Mouse (Mus musculus) G1E (cell line): ENCODE results near the gene Crtc1. TPM values are rescaled to one million over a fixed set of nuclear protein-coding genes. Genes with fewer than 3 reads are reported as not detected.

Experiments
- ATAC-seq: 2 replicates; pipeline ENCODE4 v1.8.0; 2016; ENCODE audit warnings: mild to moderate bottlenecking; ENCODE audit not compliant: insufficient number of reproducible peaks, poor library complexity, low FRiP score, severe bottlenecking; ENCODE audit errors: extremely low read depth
- DNase-seq: peaks from one replicate; pipeline ENCODE4 v3.0.0; 2012; ENCODE audit warnings: low spot score
- H3K27me3 ChIP-seq: 2 replicates; pipeline ENCODE4 v1.6.1; 2012; ENCODE audit warnings: mild to moderate bottlenecking, low read length, inconsistent platforms; ENCODE audit not compliant: insufficient read depth
- H3K36me3 ChIP-seq: replicated peaks from 2 replicates; pipeline ENCODE3; 2012; ENCODE audit warnings: mild to moderate bottlenecking, inconsistent platforms
- H3K4me1 ChIP-seq: 2 replicates; pipeline ENCODE4 v1.6.1; 2012; ENCODE audit warnings: low read depth, low read length, inconsistent platforms, mixed read lengths; ENCODE audit not compliant: insufficient read depth
- H3K4me3 ChIP-seq: 2 replicates; pipeline ENCODE4 v1.5.1; 2012; ENCODE audit warnings: low read depth, mild to moderate bottlenecking, inconsistent platforms, low read length, moderate library complexity, mixed read lengths
- H3K9me3 ChIP-seq: replicated peaks from 2 replicates; pipeline ENCODE4 v1.6.1; 2012; ENCODE audit warnings: inconsistent platforms
- CTCF ChIP-seq: IDR thresholded peaks from 2 replicates; pipeline ENCODE4 v1.5.1; 2012; ENCODE audit warnings: low read depth, low read length, inconsistent platforms, mixed read lengths
- GATA1 ChIP-seq: IDR thresholded peaks from 2 replicates; pipeline ENCODE4 v1.6.1; 2012; ENCODE audit warnings: borderline replicate concordance, low read length, inconsistent platforms, mixed read lengths
- GATA2 ChIP-seq: IDR thresholded peaks from 2 replicates; pipeline ENCODE4 v1.6.1; 2012; ENCODE audit warnings: low read depth, low read length, inconsistent platforms, borderline replicate concordance
- POLR2AphosphoS5 ChIP-seq: IDR thresholded peaks from 2 replicates; pipeline ENCODE4 v1.6.1; 2012; ENCODE audit warnings: low read depth, low read length, inconsistent platforms; ENCODE audit not compliant: insufficient replicate concordance
- TAL1 ChIP-seq: conservative IDR thresholded peaks from 2 replicates; pipeline ENCODE4 v1.6.1; 2012; ENCODE audit warnings: low read depth, low read length, inconsistent platforms, mixed read lengths
- polyA plus RNA-seq: library from polyadenylated mRNA; stranded (reverse); fragments of >175 nt; gene quantifications from 2 replicates; pipeline ENCODE4 v1.2.3, GENCODE M21; 2012
- total RNA-seq, 2 experiments: library from RNA; stranded (forward) in 1 of 2; stranded (reverse) in 1 of 2; fragments of 200-1000 nt in 1 of 2; fragments of >200 nt in 1 of 2; fragmentation: Nextera tagmentation in 1 of 2; gene quantifications; 2 replicates each; pipeline ENCODE4 v1.2.3; 2014 to 2017

The Crtc1 gene
- total and polyA plus RNA-seq, 3 experiments = 1.4 to 17.6 (median 15.3) TPM

DNA sequence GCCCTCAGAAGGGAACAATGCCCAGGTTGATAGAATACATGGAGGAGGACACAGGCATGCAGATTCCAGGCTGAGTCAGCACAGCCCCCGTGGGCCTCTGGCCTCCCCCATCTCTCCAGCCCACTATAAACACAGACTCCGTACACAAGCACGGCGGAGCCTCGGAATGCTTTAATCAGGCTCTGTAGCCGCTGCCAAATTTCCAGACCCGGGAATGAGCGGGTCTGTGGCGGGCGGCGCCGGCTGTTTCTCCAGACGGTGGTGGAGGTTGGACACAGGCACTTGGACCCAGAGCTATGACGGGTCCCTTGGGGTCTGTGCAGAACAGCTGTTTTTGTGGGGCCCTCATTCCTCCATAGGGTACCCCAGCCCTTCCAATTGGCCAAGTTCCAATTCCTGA is 20.4 kb downstream of the Crtc1 start:
- H3K27me3 ChIP-seq = no peaks in the 10 kb centered on the region; the same call in 1 of the 2 replicates
- DNase-seq (no peak), ATAC-seq (no peak)
- H3K36me3 ChIP-seq = peaks cover 52% of the 10 kb centered on the region
- no peaks in the 10 kb centered on the region for H3K9me3 ChIP-seq
- no peak overlapping the region for H3K4me3 ChIP-seq
- TF ChIP-seq GATA1 (no peak), TAL1 (no peak), POLR2AphosphoS5 (no peak), CTCF (no peak), GATA2 (no peak)
- H3K4me1 ChIP-seq = peaks cover 93% of the 10 kb centered on the region

GRCm38 (mm10) chr8:70417914-70418313 is 21.5 kb downstream of the Crtc1 start:
- no peak for DNase-seq
- Histone ChIP-seq H3K4me3 (no peak overlapping the region), H3K4me1 (peaks cover 91% of the 10 kb centered on the region), H3K36me3 (peaks cover 54% of the 10 kb centered on the region), H3K9me3 (no peaks in the 10 kb centered on the region), H3K27me3 (no peaks in the 10 kb centered on the region; the same call in 1 of the 2 replicates)
- no peak for ATAC-seq
- TF ChIP-seq TAL1 (no peak), GATA1 (no peak), GATA2 (no peak), CTCF (no peak), POLR2AphosphoS5 (no peak)

- no peak for TF ChIP-seq GATA1
- TF ChIP-seq POLR2AphosphoS5 = no peak
- TF ChIP-seq GATA2 = no peak
- no peak for TF ChIP-seq TAL1
- TF ChIP-seq CTCF = no peak
- H3K4me3 ChIP-seq = no peak overlapping the region
Observed at GRCm38 (mm10) chr8:70416941-70417340, 22.4 kb downstream of the Crtc1 start.

DNA sequence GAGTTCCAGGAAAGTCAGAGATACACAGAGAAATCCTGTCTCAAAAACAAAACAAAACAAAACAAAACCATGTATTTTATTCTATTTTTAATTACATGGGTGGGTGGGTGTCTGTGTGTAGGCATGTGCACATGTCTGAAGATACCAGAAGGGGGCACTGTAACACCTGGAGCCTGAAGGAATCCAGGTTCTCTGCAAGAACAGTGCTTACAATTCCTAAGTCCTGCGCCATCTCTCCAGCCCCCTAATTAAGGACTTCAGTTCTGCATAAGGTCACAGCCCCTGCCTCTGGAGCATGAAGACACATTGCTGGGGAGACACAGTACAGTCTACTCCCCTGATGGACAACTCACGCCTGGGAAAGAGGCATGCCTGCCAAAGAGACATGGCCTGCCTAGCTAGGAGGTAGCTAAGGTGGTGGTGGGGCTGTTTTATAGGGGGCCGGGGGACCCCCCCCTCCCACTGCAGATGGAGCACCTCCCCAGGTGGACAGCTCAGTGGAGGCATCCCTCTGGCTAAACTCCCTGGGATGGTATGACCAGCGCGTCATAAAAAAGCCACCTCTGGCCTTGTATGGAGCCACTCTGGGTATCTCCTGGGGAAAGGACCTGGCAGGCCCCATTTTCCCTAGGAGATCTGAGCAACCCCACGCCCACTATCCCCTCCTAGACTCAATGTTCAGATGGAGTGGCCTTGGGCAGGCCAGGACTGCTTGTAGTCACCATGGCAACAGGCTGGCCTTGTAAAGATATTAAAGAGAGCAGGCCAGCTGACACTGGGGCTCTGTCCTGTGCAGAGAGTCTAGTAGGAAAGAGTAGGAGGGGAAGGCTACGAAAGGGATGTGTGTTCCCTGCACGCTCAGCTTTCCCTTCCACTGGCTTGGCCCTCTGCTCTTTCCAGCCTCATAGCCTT is 23.6 kb downstream of the Crtc1 start:
- no peaks in the 10 kb centered on the region for H3K9me3 ChIP-seq
- no peaks in the 10 kb centered on the region; the same call in 1 of the 2 replicates for H3K27me3 ChIP-seq
- peaks cover 63% of the 10 kb centered on the region for H3K36me3 ChIP-seq
- no peak for ATAC-seq
- no peak for DNase-seq
- TF ChIP-seq CTCF (peak; percentile 37), TAL1 (no peak)
- H3K4me3 ChIP-seq = no peak overlapping the region
- H3K4me1 ChIP-seq = peaks cover 81% of the 10 kb centered on the region

More at GRCm38 (mm10) chr8:70416941-70417340, 22.4 kb downstream of the Crtc1 start:
- Histone ChIP-seq H3K9me3 (no peaks in the 10 kb centered on the region), H3K4me1 (peaks cover 85% of the 10 kb centered on the region), H3K36me3 (peaks cover 60% of the 10 kb centered on the region), H3K27me3 (no peaks in the 10 kb centered on the region; the same call in 1 of the 2 replicates)
- DNase-seq (no peak), ATAC-seq (no peak)

GRCm38 (mm10) chr8:70414310-70414946 is 25.0 kb downstream of the Crtc1 start:
- DNase-seq = no peak
- no peaks in the 10 kb centered on the region for H3K27me3 ChIP-seq
- no peak overlapping the region; the same call in 1 of the 2 replicates for H3K4me3 ChIP-seq
- TF ChIP-seq TAL1 (no peak), CTCF (no peak), GATA1 (no peak), GATA2 (no peak), POLR2AphosphoS5 (no peak)
- peaks cover 71% of the 10 kb centered on the region for H3K4me1 ChIP-seq
- no peaks in the 10 kb centered on the region for H3K9me3 ChIP-seq
- peaks cover 59% of the 10 kb centered on the region for H3K36me3 ChIP-seq
- no peak for ATAC-seq

GRCm38 (mm10) chr8:70410281-70410680 is 29.1 kb downstream of the Crtc1 start:
- Histone ChIP-seq H3K4me1 (peaks cover 66% of the 10 kb centered on the region), H3K36me3 (peaks cover 72% of the 10 kb centered on the region)

More at GRCm38 (mm10) chr8:70410281-70410680, 29.1 kb downstream of the Crtc1 start:
- no peaks in the 10 kb centered on the region for H3K27me3 ChIP-seq
- no peak overlapping the region for H3K4me3 ChIP-seq
- TF ChIP-seq GATA2 = no peak
- no peak for TF ChIP-seq TAL1
- TF ChIP-seq CTCF = no peak
- TF ChIP-seq GATA1 = no peak
- no peak for TF ChIP-seq POLR2AphosphoS5
- H3K9me3 ChIP-seq = no peaks in the 10 kb centered on the region
- no peak for DNase-seq
- ATAC-seq = no peak
